Mouse (Mus musculus) intestine, embryonic 16.5 days (tissue): ENCODE results near the gene Cdca7l. TPM values are rescaled to one million over a fixed set of nuclear protein-coding genes. Genes with fewer than 3 reads are reported as not detected.
"Not testable (repeated sequence)": the region's sequence is repeated elsewhere in the genome, so short reads cannot be mapped to it uniquely, and the experiment has no call there.

Source experiments
- ATAC-seq: fragments of 200-750 bp; cut with Nextera tagmentation; 2 replicates; pipeline ENCODE4 v1.8.0; 2017; ENCODE audit warnings: moderate TSS enrichment, moderate library complexity
- H3K27ac ChIP-seq: fragments of 300-500 bp; sonication (generic); 2 replicates; pipeline ENCODE4 v1.5.1; 2014; ENCODE audit warnings: mild to moderate bottlenecking, low read length
- H3K27me3 ChIP-seq: fragments of 300-500 bp; sonication (generic); replicated peaks from 2 replicates; pipeline ENCODE4 v1.6.1; 2014; ENCODE audit warnings: low read length, control low read depth, mixed read lengths; ENCODE audit not compliant: control insufficient read depth, insufficient read depth
- H3K36me3 ChIP-seq: fragments of 300-500 bp; sonication (generic); 2 replicates; pipeline ENCODE4 v1.6.1; 2014; ENCODE audit warnings: low read length, control low read depth; ENCODE audit not compliant: control insufficient read depth, insufficient read depth
- H3K4me1 ChIP-seq: fragments of 300-500 bp; sonication (generic); 2 replicates; pipeline ENCODE4 v1.6.1; 2014; ENCODE audit warnings: low read length, control low read depth, mixed read lengths; ENCODE audit not compliant: control insufficient read depth, insufficient read depth
- H3K4me2 ChIP-seq: fragments of 300-500 bp; sonication (generic); 2 replicates; pipeline ENCODE4 v1.6.1; 2014; ENCODE audit warnings: low read depth, low read length, control low read depth
- H3K4me3 ChIP-seq: fragments of 300-500 bp; sonication (generic); 2 replicates; pipeline ENCODE4 v1.5.1; 2014; ENCODE audit warnings: mild to moderate bottlenecking, low read length
- H3K9ac ChIP-seq: fragments of 300-500 bp; sonication (generic); 2 replicates; pipeline ENCODE4 v1.6.1; 2014; ENCODE audit warnings: low read depth, low read length
- H3K9me3 ChIP-seq: fragments of 300-500 bp; sonication (generic); 2 replicates; pipeline ENCODE4 v1.6.1; 2016; ENCODE audit warnings: low read length, control low read depth; ENCODE audit not compliant: control insufficient read depth
- WGBS: fragments of 180-500 bp; shearing (Covaris S2); extraction: QIAGEN DNeasy Blood & Tissue Kit; methylation state at CpG from one replicate; pipeline ENCODE4 v1.1.7; 2014; 5-methylcytosine and 5-hydroxymethylcytosine counted together
- polyA plus RNA-seq: library from polyadenylated mRNA; unstranded; fragments of >200 nt; fragmentation: Nextera tagmentation; extraction: Ambion mirVana; gene quantifications from 2 replicates; pipeline ENCODE4 v1.2.1, GENCODE M21; 2015

Gene Cdca7l
- 31.9 and 33.0 TPM in 2 replicates for polyA plus RNA-seq

- no CpG with 5 or more reads among the region's 6 CpGs for WGBS
- not testable (repeated sequence) for H3K9me3 ChIP-seq, ATAC-seq, H3K27me3 ChIP-seq, H3K4me3 ChIP-seq, H3K36me3 ChIP-seq, H3K27ac ChIP-seq, H3K9ac ChIP-seq, H3K4me1 ChIP-seq, H3K4me2 ChIP-seq
Measured at GRCm38 (mm10) chr12:117803989-117804388, at the start of gene Cdca7l. TSS of gene Cdca7l (plus strand) at chr12:117804289.

- ATAC-seq = no peak
- Histone ChIP-seq H3K4me2 (no peak overlapping the region), H3K9me3 (no peaks in the 10 kb centered on the region), H3K9ac (no peak overlapping the region), H3K4me3 (no peak overlapping the region), H3K36me3 (no peaks in the 10 kb centered on the region), H3K4me1 (peaks cover 4% of the 10 kb centered on the region; the same call in 1 of the 2 replicates), H3K27me3 (no peaks in the 10 kb centered on the region), H3K27ac (no peak overlapping the region)
- 45% methylated on average over 7 of the region's 7 CpGs for WGBS
Measured at GRCm38 (mm10) chr12:117756010-117756409, 48.1 kb upstream of the Cdca7l start.

GRCm38 (mm10) chr12:117760373-117760772, 43.7 kb upstream of the Cdca7l start:
- no peak overlapping the region for H3K4me2 ChIP-seq
- no peak overlapping the region for H3K27ac ChIP-seq
- ATAC-seq = no peak
- H3K4me1 ChIP-seq = 0 out of 2 replicates have a peak, but pooled peaks cover 4% of the 10 kb centered on the region
- H3K36me3 ChIP-seq = no peaks in the 10 kb centered on the region
- H3K9ac ChIP-seq = no peak overlapping the region
- no peak overlapping the region for H3K4me3 ChIP-seq
- 80% methylated on average over 5 of the region's 5 CpGs for WGBS
- H3K9me3 ChIP-seq = no peaks in the 10 kb centered on the region
- H3K27me3 ChIP-seq = no peaks in the 10 kb centered on the region

GRCm38 (mm10) chr12:117760846-117761245, 43.2 kb upstream of the Cdca7l start:
- Histone ChIP-seq H3K9me3 (no peaks in the 10 kb centered on the region), H3K4me3 (no peak overlapping the region), H3K4me1 (0 out of 2 replicates have a peak, but pooled peaks cover 4% of the 10 kb centered on the region), H3K27me3 (no peaks in the 10 kb centered on the region), H3K27ac (no peak overlapping the region), H3K36me3 (no peaks in the 10 kb centered on the region), H3K4me2 (no peak overlapping the region), H3K9ac (no peak overlapping the region)
- no peak for ATAC-seq

GRCm38 (mm10) chr12:117761698-117762097, 42.4 kb upstream of the Cdca7l start:
- Histone ChIP-seq H3K4me3 (no peak overlapping the region), H3K36me3 (no peaks in the 10 kb centered on the region), H3K27me3 (no peaks in the 10 kb centered on the region), H3K9ac (no peak overlapping the region), H3K4me1 (0 out of 2 replicates have a peak, but pooled peaks cover 4% of the 10 kb centered on the region), H3K4me2 (no peak overlapping the region), H3K9me3 (no peaks in the 10 kb centered on the region), H3K27ac (no peak overlapping the region)
- 42% methylated on average over 1 of the region's 1 CpGs for WGBS
- no peak for ATAC-seq

- Histone ChIP-seq H3K27me3 (no peaks in the 10 kb centered on the region), H3K9ac (no peak overlapping the region), H3K4me1 (0 out of 2 replicates have a peak, but pooled peaks cover 4% of the 10 kb centered on the region), H3K36me3 (no peaks in the 10 kb centered on the region), H3K4me2 (no peak overlapping the region), H3K4me3 (no peak overlapping the region), H3K9me3 (no peaks in the 10 kb centered on the region), H3K27ac (no peak overlapping the region)
- 53% methylated on average over 3 of the region's 3 CpGs for WGBS
- ATAC-seq = peak; percentile 80
Measured at GRCm38 (mm10) chr12:117763247-117763646, 40.8 kb upstream of the Cdca7l start.

- Histone ChIP-seq H3K9me3 (no peaks in the 10 kb centered on the region), H3K9ac (no peak overlapping the region), H3K4me1 (0 out of 2 replicates have a peak, but pooled peaks cover 4% of the 10 kb centered on the region), H3K4me3 (no peak overlapping the region), H3K36me3 (no peaks in the 10 kb centered on the region), H3K27ac (no peak overlapping the region), H3K4me2 (no peak overlapping the region), H3K27me3 (no peaks in the 10 kb centered on the region)
- WGBS = 11% methylated on average over 7 of the region's 7 CpGs
- ATAC-seq = no peak
Measured at GRCm38 (mm10) chr12:117764839-117765238, 39.2 kb upstream of the Cdca7l start.

- Histone ChIP-seq H3K36me3 (no peaks in the 10 kb centered on the region), H3K27ac (no peak overlapping the region), H3K27me3 (no peaks in the 10 kb centered on the region), H3K4me1 (no peaks in the 10 kb centered on the region), H3K4me2 (no peak overlapping the region), H3K9ac (no peak overlapping the region), H3K9me3 (no peaks in the 10 kb centered on the region), H3K4me3 (no peak overlapping the region)
- WGBS = 4% methylated on average over 5 of the region's 5 CpGs
- ATAC-seq = no peak
Measured at GRCm38 (mm10) chr12:117769113-117769512, 35.0 kb upstream of the Cdca7l start.

GRCm38 (mm10) chr12:117770211-117770610, 33.9 kb upstream of the Cdca7l start:
- no peaks in the 10 kb centered on the region for H3K27me3 ChIP-seq
- H3K27ac ChIP-seq = no peak overlapping the region
- no peaks in the 10 kb centered on the region for H3K36me3 ChIP-seq
- WGBS = 57% methylated on average over 2 of the region's 2 CpGs
- H3K9me3 ChIP-seq = no peaks in the 10 kb centered on the region
- no peak for ATAC-seq
- H3K9ac ChIP-seq = no peak overlapping the region
- H3K4me3 ChIP-seq = no peak overlapping the region
- no peaks in the 10 kb centered on the region for H3K4me1 ChIP-seq
- no peak overlapping the region for H3K4me2 ChIP-seq

GRCm38 (mm10) chr12:117771156-117771555, 32.9 kb upstream of the Cdca7l start:
- no peak overlapping the region for H3K4me2 ChIP-seq
- 82% methylated on average over 4 of the region's 4 CpGs for WGBS
- H3K4me1 ChIP-seq = no peaks in the 10 kb centered on the region

More at GRCm38 (mm10) chr12:117771156-117771555, 32.9 kb upstream of the Cdca7l start:
- no peaks in the 10 kb centered on the region for H3K36me3 ChIP-seq
- no peaks in the 10 kb centered on the region for H3K27me3 ChIP-seq
- H3K9me3 ChIP-seq = no peaks in the 10 kb centered on the region
- H3K27ac ChIP-seq = no peak overlapping the region
- no peak overlapping the region for H3K9ac ChIP-seq
- ATAC-seq = no peak
- no peak overlapping the region for H3K4me3 ChIP-seq
